Mouse (Mus musculus): Measurements from ENCODE around the gene Olfr393. TPM values are rescaled to one million over a fixed set of nuclear protein-coding genes. Genes with fewer than 3 reads are reported as not detected.

Gene Olfr393
- total RNA-seq (2021) = not detected
- long read RNA-seq, experiment 1 = 0 reads
- long read RNA-seq, experiment 2 = 0 reads

- DNase-seq (ENCODE audit: low spot score) = no peak
Observed at GRCm38 (mm10) chr11:73851354-73851753, at the start of gene Olfr393. Olfr393 (minus strand) TSS chr11:73851454.

- no peak for DNase-seq (ENCODE audit: low spot score)
Observed at GRCm38 (mm10) chr11:73890671-73891070, 39.4 kb upstream of the Olfr393 start, which contains the start of gene Olfr394. Olfr394 (minus strand) TSS chr11:73890771.

DNA sequence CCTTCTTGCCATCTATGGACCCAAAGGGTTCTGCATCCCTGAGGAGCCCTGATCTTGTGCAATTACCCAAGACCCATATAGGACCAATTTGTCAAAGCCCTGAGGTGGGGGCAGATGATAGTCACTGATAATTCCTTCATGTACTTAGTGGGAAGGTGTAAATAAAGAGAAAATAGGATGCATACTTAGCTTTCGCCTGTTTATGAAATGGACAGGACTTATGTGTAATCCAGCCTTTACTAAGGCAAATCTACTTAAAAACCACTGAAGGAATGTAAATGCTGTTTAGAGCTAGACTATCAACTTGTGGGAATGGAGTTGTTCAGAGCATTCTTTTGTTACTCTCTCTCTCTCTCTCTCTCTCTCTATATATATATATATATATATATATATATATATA is 34.3 kb downstream of the Olfr393 start, which contains the start of gene Olfr392:
TSS of gene Olfr392 (minus strand) at position 101 of the 400 bp plus-strand sequence.
- DNase-seq (ENCODE audit: low spot score) = no peak

DNA sequence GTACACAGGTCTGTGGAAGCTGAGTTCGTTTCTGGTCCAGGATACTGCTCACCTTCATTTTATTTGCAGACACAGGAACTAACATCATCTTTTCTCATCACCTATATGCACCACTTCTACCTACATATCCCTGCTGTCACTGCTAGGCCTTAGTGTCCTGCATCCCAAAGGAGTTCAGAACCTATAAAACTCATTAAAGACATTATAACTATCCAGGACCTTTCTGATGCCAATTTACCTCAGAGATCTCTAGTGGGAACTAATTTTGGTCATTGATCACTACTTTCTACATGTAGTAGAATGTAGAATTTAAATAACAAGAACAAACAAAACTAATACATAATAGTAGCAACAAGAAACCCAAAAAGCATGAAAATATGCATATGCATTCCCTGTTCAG is 48.3 kb downstream of the Olfr393 start, which contains the start of gene Olfr391-ps:
TSS of gene Olfr391-ps (minus strand) at position 101 of the 400 bp plus-strand sequence.
- no peak for DNase-seq (ENCODE audit: low spot score)

Other genes with a start within 250 kb of the Olfr393 start
- gene Zfp735, start 162.7 kb downstream of the Olfr393 start, total RNA-seq (2021) = not detected
- not detected for gene Olfr389, start 70.7 kb downstream of the Olfr393 start, total RNA-seq (2021)
- not detected for gene Olfr390, start 68.5 kb downstream of the Olfr393 start, total RNA-seq (2021)
- gene Olfr391-ps, start 48.4 kb downstream of the Olfr393 start, total RNA-seq (2021) = not detected
- gene Olfr392, start 34.4 kb downstream of the Olfr393 start, total RNA-seq (2021) = not detected
- gene Olfr394, start 39.3 kb upstream of the Olfr393 start, total RNA-seq (2021) = not detected
- gene Olfr395, start 57.8 kb upstream of the Olfr393 start, total RNA-seq (2021) = not detected
- gene Olfr23, start 85.2 kb upstream of the Olfr393 start, total RNA-seq (2021) = not detected
- not detected for gene Olfr397, start 109.4 kb upstream of the Olfr393 start, total RNA-seq (2021)
- gene Olfr398, start 139.0 kb upstream of the Olfr393 start, total RNA-seq (2021) = not detected
- gene Olfr139, start 205.1 kb upstream of the Olfr393 start, total RNA-seq (2021) = not detected
- not detected for gene Olfr399, start 205.2 kb upstream of the Olfr393 start, total RNA-seq (2021)
- gene Zfp616, start 218.5 kb upstream of the Olfr393 start, total RNA-seq (2021) = not detected